Mouse (Mus musculus): ENCODE measurements at regions not wholly inside any gene's neighbourhood (a gene's known extent, or its start where the extent isn't known, plus 50 kb on each side); places are given as distances from the start of the nearest gene placed in this dataset.

DNA sequence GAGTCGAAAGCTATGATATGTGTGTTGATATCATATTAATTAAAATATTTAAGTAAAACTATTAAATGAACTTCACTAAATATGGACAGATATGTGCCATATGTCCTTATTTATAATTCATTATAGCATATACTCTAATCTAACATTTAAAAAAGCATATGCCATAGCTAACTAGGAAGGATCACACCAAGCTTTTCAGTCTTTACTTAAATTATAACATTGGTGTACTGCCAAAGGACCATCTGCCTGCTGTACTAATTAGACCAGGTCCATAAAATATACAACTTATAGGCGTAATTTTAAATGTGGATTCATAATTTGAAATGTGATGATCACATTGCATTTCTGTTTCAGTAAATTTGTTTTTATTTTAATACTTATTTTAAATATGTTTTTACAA lies 651.9 kb upstream of the Klhl1 start:
- DNase-seq (ENCODE audit: low read depth, low spot score): no peak

DNA sequence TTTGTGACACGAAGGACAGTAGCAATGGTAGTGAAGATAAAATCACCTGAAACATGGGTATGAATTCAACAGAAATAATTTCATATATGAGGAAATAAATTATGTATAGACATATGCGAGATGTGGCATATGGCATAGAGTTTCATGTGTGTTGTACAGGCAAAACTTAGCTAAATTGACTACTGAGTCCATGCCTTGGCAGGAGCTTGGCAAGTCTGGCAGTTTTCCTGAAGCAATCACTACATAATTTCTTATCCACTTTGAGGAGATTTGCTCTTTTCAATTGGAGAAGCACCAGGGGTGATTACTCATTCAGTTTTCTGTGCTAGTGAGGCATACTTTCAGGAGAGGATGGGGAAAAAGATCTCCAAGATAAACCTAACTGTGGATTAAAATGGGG lies 646.9 kb upstream of the Klhl1 start:
- DNase-seq (ENCODE audit: low read depth, low spot score): no peak

DNA sequence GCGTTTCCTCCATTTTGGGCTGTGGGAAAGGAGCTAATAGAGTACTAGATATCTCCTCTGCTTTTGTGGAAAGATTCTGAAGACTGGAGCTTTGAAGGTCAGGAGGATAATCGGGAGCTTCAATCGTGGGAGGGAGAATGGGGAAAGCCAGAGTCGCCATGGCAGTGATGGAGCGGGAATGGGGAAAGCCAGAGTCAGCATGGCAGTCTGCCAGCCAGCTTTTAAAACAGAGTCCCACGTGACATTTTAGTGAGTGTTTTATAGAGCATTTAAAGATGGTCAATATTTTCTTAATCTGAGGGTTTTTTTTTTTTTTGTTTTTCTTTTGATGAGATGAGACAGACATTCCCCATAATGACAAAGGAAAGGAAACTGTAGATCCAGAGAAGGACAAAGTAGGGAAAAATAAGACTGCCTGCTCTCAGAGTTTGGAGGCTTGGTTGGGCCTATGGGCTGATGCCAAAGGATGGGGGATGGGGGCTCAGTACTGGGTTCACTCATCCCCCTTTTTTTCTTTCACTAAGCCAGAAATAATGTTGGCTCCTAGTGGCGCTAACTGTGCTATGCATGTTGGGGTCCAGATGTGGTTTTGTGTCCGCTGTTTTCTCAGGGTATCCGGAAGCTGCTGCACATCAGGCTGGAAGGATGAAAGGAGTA lies 630.2 kb upstream of the Klhl1 start:
- DNase-seq (ENCODE audit: low read depth, low spot score): no peak

DNA sequence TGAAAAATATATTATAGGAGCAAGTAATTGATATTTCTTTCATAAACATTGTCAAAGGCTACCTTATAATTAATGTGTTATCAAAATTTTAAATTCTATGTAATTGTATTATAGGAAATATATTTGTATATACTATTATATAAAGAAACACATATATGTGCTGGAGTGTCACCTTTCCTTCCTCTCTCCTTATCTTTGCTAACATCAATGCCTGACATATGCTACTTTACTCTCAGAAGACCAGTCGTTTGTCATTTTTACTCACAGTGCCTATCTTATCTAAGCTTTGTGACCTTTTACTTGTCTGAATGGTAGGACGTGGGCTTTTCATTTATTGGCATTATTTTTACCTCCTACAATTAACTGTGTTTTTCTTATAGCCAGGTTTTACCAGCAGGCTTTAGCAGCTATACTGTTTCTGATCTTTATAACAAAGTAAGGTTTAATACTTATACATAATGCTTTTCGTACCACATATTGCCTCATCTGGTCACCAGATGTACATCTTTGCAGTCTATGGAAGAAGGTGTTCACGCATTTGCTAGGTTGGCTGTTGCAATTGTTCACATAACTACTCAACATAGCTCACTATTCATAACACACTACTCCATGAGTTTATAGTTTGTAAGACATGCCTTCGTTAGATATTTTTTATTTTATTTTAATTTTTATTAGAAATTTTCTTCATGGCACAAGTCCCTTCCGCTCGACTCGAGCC lies 597.2 kb upstream of the Klhl1 start:
- no peak for DNase-seq (ENCODE audit: low read depth, low spot score)

DNA sequence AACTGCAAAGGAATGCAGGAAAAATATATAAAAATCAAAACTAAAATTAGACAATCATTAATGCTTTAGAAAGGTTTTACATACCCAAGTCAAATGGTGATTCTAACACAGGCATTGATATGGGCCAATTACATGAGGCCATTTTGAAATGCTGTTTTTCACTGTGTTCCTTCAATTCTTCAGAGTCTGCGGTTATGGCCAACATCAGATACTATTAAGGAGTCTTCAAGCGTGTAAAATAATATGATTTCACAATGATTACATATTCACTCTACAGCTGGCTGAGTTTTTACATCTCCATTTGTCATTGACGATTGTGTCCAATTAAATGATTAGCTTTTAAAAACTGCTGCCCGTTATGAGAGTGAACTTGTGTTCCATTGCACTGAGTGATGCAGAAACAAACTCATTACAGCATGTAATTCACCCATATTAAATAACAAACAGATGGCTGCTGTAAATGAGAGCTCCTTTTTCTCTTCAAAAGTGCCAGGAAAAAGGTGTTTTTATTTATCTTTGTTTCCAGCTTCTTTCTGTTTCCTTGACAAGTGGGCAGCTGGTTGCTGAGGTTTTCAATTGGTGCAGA lies 582.3 kb upstream of the Klhl1 start:
- DNase-seq (ENCODE audit: low read depth, low spot score): no peak

DNA sequence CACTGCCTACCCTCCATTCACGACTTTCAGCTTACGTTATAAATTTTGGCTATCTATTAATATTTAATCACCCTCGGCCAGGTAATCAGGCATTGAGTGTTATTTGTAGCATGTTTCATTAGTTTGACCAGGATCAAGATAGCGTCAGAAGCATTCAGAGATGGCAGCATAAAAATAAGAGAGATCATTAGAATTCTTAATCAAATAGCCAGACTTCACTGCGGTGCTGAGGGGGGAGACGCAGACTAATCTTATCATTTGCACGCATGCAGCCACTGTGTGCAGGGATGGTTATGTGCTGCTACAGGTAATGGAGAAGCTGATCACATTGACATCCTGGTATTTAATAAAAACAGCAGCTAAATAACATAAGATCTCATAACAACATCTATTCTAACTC lies 574.5 kb upstream of the Klhl1 start:
- DNase-seq (ENCODE audit: low read depth, low spot score): no peak

DNA sequence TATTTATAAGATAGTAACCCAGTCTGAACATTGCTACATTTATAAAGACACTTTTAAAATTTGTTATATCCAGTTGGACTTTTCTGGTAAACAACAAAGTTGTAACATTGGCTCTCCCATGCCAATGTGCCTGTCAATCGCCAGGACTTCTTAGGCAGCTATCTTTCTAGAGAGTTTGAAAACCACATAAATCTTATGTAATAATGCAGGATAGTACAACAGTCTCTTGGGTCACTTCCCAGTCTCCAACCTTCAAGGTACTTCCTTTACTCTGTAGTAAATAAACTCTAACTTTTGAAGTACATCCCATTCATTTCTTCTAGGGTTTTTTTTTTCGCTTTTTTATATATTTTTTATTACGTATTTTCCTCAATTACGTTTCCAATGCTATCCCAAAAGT lies 570.0 kb upstream of the Klhl1 start:
- no peak for DNase-seq (ENCODE audit: low read depth, low spot score)

DNA sequence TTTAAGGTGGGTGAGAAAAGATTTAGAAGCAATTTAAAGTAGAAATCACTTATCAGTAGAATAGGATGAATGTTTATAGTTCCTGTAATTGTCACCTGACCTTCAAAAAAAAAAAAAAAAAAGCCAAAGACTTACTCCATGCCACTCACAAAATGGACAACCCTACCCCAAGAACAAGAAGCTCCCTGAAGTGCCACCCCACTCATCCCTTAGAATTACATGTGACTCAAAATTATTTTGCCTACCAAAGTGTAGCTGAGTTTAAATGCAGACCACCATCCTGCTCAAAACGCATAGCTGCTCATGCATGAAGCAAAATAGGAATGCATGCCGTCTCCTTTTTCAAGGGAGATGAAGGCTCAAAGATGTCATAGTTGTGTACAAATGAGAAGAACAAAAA lies 568.4 kb upstream of the Klhl1 start:
- DNase-seq (ENCODE audit: low read depth, low spot score): no peak

DNA sequence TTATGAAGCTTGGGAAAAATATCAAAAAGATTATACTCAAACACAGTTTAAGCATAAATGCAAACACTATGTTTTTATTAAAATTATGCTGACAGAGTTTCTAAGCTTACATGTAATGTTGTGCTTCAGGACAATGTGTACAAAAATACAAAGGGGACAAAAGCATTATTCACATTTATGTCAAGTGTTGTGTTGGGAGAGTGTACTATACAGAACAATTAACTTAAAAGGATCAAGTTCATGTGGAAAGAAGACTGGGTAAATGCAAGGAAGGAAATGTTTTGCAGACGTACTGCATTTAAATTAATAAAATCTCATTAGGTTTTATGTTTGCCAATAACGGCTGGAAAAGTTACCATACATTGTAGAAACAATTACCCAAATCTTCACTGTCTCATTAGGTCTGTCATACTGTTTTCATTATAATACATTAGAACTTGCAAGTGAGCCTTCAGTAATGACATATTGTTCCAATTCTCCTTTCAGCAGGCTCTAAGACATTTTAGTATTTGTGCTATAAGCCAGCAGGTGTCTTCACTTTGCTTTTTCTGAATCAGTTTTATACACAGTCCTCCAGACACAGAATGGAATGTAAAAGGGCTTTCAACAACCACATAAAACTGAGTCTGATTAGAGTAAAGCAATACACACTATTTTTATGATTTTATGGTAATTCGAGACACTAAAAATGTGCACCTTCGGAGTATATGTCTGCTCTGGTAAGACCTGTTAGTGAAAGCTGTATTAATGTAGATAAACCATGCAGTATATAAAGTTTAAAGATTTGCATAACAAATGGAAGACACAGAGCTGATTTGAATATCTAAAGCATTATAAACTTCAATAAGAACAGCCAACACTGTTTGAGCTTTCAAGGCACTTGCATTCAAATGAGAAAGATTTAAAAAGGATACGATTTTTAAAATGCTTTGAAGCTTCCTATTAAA lies 567.7 kb upstream of the Klhl1 start:
- DNase-seq (ENCODE audit: low read depth, low spot score): no peak

DNA sequence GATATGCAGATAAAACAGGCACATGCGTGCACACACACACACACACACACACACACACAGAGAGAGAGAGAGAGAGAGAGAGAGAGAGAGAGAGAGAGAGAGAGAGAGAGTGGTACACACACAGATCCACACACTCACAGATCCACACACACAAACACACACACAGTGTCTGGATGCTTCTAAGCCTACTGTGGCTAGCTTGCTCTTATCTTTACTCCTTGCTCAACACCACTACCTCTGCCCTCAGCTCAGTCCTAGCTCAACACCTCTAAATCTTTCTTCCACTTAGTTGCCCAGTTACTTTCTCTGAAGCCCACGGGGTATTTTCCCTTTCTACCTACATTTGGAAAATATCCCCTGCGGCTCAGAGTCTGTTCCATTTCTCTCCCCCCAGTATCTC lies 555.9 kb upstream of the Klhl1 start:
- no peak for DNase-seq (ENCODE audit: low read depth, low spot score)

DNA sequence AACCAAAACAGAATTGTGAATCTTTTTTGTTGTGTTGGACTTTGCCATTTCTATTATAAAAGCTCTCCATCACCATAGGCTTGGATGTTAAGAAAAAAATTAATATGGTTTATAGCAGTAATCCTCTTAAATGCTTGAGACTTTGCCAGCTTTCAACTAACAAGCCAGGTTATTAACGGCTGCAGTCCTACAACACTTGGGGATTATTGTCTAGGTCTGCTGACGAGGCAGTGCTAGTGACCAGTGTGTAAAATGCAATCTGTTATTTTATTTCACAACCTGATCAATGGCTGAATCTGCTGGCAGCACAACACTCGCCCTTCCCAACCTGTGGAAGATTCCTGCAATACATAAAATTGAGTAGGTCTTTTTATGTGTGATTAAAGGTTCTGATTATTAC lies 549.9 kb upstream of the Klhl1 start:
- DNase-seq (ENCODE audit: low read depth, low spot score): no peak

DNA sequence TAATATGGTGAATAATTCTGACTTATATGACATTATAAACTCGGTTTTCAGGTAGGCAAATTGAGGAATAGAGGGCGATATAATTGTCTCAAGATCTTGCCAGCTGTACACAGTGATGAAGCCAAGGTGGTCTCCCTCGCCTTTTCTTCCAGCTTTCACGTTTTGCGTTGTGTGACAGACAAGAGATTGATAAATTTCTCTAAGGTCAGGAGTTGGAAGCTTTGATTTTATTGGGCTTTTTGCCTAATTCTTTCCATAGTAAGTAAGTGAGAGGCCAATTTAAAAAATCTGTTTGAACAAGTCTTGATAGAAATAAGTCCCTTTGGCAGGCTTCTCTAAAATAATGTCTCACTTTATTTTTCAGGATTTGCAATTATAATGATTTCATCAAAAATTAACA lies 549.4 kb upstream of the Klhl1 start:
- DNase-seq (ENCODE audit: low read depth, low spot score): no peak

DNA sequence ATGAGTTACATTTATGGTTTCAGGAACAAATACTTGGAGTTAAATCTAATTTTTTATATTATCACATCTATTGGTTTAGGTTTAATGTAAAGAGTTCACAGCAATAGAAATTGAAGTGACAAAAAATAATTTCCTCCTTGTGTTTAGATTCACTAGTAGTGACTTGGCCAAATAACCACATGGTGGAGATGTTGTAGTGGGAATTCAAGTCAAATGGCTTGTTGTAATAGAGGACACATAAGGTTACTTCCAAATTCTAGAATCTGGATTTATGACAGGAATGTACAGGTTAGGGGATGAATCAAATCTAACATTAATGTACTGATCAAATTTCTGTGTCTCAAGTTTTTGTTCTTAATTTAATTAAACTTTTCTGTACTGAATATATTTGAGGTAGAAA lies 526.4 kb upstream of the Klhl1 start:
- no peak for DNase-seq (ENCODE audit: low read depth, low spot score)

DNA sequence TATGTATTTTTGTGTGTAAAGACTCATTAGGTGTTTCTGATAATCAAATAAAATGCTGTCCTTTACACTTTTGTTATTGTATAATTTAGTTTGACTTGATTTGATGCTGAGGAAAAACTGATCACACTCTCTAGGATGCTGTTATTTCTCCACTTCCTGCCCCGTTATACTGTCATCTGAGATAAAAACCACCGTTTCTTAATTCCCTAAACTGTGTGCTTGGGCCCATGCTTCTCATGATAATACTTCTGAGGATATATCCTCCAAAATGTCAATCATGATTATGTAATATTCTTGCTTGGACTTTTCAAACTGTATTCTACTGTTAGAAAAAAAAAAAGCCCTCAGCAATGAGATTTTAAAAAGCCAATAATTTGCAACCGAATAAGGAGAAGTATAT lies 520.9 kb upstream of the Klhl1 start:
- DNase-seq (ENCODE audit: low read depth, low spot score): no peak

DNA sequence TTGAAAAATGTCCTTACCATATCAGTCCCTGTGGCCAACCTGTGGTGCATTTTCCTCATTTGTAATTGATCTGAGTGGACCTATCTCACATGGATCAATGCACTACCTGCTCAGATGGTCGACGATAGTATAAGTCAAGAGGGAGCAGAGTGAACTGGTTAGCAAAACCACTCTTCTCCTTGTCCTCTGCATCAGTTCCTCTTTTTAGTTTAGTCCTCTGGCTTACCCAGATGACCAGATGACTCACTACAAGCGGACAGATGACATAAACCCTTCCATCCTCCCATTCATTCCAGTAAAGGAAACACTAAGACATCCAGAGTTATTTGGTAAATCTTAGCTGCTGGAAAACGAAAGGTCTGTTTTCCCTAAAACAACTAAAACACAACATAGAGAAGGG lies 509.6 kb upstream of the Klhl1 start:
- no peak for DNase-seq (ENCODE audit: low read depth, low spot score)

DNA sequence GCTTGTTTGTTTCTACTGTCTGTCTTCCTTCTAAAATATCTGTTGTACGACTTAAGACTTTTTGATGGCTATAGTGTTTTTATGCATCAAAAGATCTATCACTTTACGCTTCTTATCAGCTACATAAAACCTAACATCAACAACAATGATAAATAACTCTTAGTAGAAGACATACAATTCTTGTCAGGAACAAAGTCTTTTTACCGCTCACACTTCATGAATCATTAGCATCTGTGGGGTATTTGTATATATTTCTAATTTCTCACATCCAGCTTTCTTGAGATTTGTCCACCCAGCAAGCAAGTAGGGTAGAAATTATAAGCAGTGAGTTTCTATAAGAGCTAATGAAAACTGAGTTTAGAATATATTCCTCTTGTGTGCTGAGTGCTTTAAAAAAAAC lies 487.4 kb upstream of the Klhl1 start:
- DNase-seq (ENCODE audit: low read depth, low spot score): no peak

DNA sequence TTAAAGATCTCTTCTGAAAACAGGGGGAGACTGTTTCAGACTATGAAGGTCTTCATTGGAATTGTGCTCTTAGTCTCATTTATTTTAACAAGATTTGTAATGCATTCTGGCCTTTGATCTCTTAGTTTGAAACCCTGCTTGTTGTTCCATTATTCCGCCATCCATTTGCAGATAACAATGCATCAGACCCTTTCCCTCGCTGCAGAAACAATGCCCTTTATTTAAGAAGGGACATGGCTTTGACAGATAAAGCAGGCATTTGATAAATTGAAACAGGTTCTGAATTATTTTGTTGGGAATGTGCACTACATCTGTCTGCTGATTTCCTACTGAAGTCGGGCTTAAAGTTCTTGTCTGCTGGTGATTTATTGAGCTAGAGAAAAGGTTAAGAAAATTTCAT lies 476.2 kb upstream of the Klhl1 start:
- no peak for DNase-seq (ENCODE audit: low read depth, low spot score)

DNA sequence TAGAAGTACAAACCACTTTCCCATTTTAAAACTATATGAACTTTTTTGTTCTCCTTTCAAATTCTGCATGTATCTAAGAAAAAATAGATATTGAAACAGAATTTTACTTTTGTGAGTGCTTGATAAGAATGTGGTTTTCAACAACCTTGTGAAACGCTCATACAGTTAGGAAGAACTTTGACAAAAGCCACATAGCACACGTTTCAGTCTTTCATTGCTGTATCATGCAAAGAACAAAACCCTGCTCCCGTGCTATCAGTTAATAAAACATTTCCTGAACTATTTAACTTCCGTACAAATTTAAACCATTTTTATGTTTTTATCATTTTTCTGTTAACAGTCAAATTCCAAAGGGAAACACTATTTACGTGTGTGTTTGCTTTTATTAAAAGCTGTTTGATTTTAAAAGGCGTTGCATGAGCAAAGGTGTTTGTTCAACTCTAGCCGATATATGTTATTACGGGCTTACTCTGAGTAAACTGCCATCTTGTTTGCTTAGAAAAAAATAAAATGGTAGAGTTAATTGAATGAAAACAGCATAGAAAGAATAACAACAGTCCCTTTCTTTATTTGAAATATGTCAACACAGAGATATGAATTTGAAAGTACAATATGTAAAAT lies 471.8 kb upstream of the Klhl1 start:
- no peak for DNase-seq (ENCODE audit: low read depth, low spot score)

DNA sequence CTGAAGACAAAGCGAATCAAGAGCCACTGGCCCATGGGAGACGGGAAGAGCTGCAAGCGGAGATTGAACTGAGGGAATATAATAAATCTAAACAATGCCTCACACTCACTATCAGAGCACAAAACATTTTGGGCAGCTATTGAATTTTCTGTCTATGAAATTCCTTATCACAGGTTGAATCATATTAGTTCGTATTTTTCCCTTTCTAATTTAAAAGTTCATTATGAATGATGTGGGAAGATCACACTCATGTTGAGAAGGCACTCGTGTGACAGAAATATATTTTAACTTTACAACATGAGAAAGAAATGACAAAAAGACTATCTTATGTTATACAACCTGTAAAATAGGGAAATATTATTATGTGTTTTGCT lies 444.2 kb upstream of the Klhl1 start:
- DNase-seq (ENCODE audit: low read depth, low spot score): no peak

DNA sequence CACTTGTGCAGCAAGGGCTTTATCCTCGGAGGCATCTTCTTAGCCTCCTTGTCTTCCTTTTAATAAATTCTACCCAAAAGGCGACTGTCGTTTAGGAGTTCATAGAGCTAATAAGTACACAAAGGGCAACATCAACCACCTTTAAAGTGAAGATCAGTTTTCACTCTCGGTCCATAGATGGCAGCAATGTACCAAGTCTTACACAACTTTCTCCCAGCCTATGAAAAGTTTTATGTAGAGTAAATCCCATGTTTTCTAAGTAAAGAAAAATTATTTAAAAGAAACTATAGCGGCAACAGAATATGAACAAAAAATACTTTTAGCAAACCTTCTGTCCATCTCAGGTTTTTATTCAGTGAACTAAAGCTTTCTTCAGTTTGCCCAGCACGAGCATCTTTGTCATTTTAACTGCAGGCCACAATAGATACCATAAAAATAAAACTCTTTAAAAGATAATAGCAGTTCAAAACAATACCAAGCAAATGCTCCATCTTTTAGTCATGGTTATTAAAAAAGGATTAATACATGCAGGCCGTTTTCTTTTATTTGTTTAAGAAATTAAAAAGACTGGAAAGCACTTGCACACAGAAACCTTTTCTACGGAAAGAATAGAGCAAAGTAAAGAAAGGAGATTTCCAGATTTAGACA lies 443.6 kb upstream of the Klhl1 start:
- no peak for DNase-seq (ENCODE audit: low read depth, low spot score)

DNA sequence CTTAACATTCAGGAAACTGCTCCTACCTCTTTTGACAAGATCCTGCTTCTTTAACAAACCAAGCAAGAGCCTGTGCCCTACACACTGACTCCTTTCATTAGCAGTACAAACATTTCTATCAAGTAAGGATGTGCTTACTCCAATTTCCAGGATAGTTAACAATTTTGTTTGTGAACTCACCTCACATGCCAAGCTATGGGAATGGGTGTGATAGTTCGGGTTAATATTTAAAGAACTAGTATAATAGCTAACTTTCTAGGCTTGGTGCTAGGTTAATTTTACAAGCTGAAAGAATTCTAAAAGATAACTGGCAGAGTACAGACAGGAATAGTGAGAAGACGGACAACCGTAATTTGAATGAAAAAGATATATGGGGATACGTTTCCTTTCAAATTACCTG lies 437.2 kb upstream of the Klhl1 start:
- no peak for DNase-seq (ENCODE audit: low read depth, low spot score)

All from ZHBTc4 (cell line).